Mouse (Mus musculus) hindbrain, postnatal 0 days (tissue): ENCODE measurements around the gene Gm21994. TPM values are rescaled to one million over a fixed set of nuclear protein-coding genes. Genes with fewer than 3 reads are reported as not detected.
A peak's percentile ranks its signal among the peaks of the same experiment; 100 is the strongest.
"Not testable (repeated sequence)": the region's sequence is repeated elsewhere in the genome, so short reads cannot be mapped to it uniquely, and the experiment has no call there.

Experiments used
- ATAC-seq: fragments of 200-750 bp; cut with Nextera tagmentation; 2 replicates; pipeline ENCODE4 v1.8.0; 2017; ENCODE audit warnings: mild to moderate bottlenecking, moderate TSS enrichment, moderate library complexity
- DNase-seq: peaks from one replicate; pipeline ENCODE4 v3.0.0-alpha.2; 2015; ENCODE audit warnings: low spot score
- H3K27ac ChIP-seq: fragments of 300-500 bp; sonication (generic); 2 replicates; pipeline ENCODE4 v1.5.1; 2014; ENCODE audit warnings: mild to moderate bottlenecking
- H3K27me3 ChIP-seq: fragments of 300-500 bp; sonication (generic); 2 replicates; pipeline ENCODE4 v1.6.1; 2014; ENCODE audit warnings: low read length, mixed read lengths; ENCODE audit not compliant: insufficient read depth
- H3K36me3 ChIP-seq: fragments of 300-500 bp; sonication (generic); 2 replicates; pipeline ENCODE4 v1.6.1; 2014; ENCODE audit warnings: low read length, mixed read lengths; ENCODE audit not compliant: insufficient read depth
- H3K4me1 ChIP-seq: fragments of 300-500 bp; sonication (generic); 2 replicates; pipeline ENCODE4 v1.6.1; 2014; ENCODE audit warnings: antibody characterized with exemption, low read length, mixed read lengths; ENCODE audit not compliant: insufficient read depth
- H3K4me2 ChIP-seq: fragments of 300-500 bp; sonication (generic); 2 replicates; pipeline ENCODE4 v1.6.1; 2014; ENCODE audit warnings: low read depth, mild to moderate bottlenecking, low read length, moderate library complexity, mixed read lengths
- H3K4me3 ChIP-seq: fragments of 300-500 bp; sonication (generic); 2 replicates; pipeline ENCODE4 v1.5.1; 2014; ENCODE audit warnings: low read length
- H3K9ac ChIP-seq: fragments of 300-500 bp; sonication (generic); replicated peaks from 2 replicates; pipeline ENCODE4 v1.6.1; 2014; ENCODE audit warnings: mild to moderate bottlenecking, low read length, moderate library complexity, mixed read lengths
- H3K9me3 ChIP-seq: fragments of 300-500 bp; sonication (generic); 2 replicates; pipeline ENCODE4 v1.6.1; 2016; ENCODE audit warnings: low read length, mixed read lengths
- CTCF ChIP-seq: IDR thresholded peaks from 2 replicates; pipeline ENCODE4 v1.5.1; 2016; ENCODE audit warnings: antibody characterized with exemption, control low read depth, low read depth
- WGBS: fragments of 180-500 bp; shearing (Covaris S2); extraction: QIAGEN DNeasy Blood & Tissue Kit; methylation state at CpG from one replicate; pipeline ENCODE4 v1.1.7; 2014; 5-methylcytosine and 5-hydroxymethylcytosine counted together
- polyA plus RNA-seq: library from polyadenylated mRNA; unstranded; fragments of >200 nt; fragmentation: Nextera tagmentation; extraction: Ambion mirVana; gene quantifications from 2 replicates; pipeline ENCODE4 v1.2.1, GENCODE M21; 2015
- total RNA-seq: library from RNA; depleted of rRNA; stranded (reverse); fragments of >200 nt; gene quantifications from 2 replicates; pipeline ENCODE4 v1.2.3, GENCODE M21; 2014; rRNA removed

Gene Gm21994
- 0.18 TPM in 1 of 2 replicates, not detected in the other for total RNA-seq
- polyA plus RNA-seq: 2.2 and 2.8 TPM in 2 replicates

GRCm38 (mm10) chr2:150255491-150255890 lies at the start of gene Gm21994:
Gene Gm21994 (minus strand): TSS chr2:150255591.
- not testable (repeated sequence) for H3K9ac ChIP-seq, H3K4me1 ChIP-seq, H3K4me2 ChIP-seq, H3K36me3 ChIP-seq, DNase-seq, H3K27ac ChIP-seq, H3K9me3 ChIP-seq, H3K27me3 ChIP-seq, ATAC-seq, H3K4me3 ChIP-seq
- WGBS: 69% methylated on average over 2 of the region's 2 CpGs

- H3K36me3 ChIP-seq: no peaks in the 10 kb centered on the region
- no peak overlapping the region for H3K9ac ChIP-seq
- no peaks in the 10 kb centered on the region for H3K27me3 ChIP-seq
- WGBS: 46% methylated on average over 1 of the region's 1 CpGs
- no peak overlapping the region for H3K4me2 ChIP-seq
- H3K27ac ChIP-seq: no peak overlapping the region
- ATAC-seq (no peak), DNase-seq (no peak)
- H3K4me3 ChIP-seq: no peak overlapping the region
- H3K9me3 ChIP-seq: 0 out of 2 replicates have a peak, but pooled peaks cover 2% of the 10 kb centered on the region
- H3K4me1 ChIP-seq: no peaks in the 10 kb centered on the region
- TF ChIP-seq CTCF: no peak
Measured at GRCm38 (mm10) chr2:150299096-150299495, 43.7 kb upstream of the Gm21994 start.

GRCm38 (mm10) chr2:150293669-150294068 lies 38.3 kb upstream of the Gm21994 start:
- Histone ChIP-seq H3K4me3 (no peak overlapping the region), H3K9ac (no peak overlapping the region), H3K36me3 (no peaks in the 10 kb centered on the region), H3K9me3 (peaks cover 2% of the 10 kb centered on the region; the same call in 1 of the 2 replicates), H3K27ac (no peak overlapping the region), H3K4me1 (no peaks in the 10 kb centered on the region), H3K27me3 (no peaks in the 10 kb centered on the region), H3K4me2 (no peak overlapping the region)
- no peak for TF ChIP-seq CTCF
- no peak for ATAC-seq
- 90% methylated on average over 6 of the region's 6 CpGs for WGBS
- DNase-seq: no peak

- 83% methylated on average over 4 of the region's 4 CpGs for WGBS
- H3K27me3 ChIP-seq, H3K9ac ChIP-seq, H3K4me2 ChIP-seq, ATAC-seq, H3K27ac ChIP-seq, H3K9me3 ChIP-seq, DNase-seq, H3K4me3 ChIP-seq, H3K36me3 ChIP-seq, H3K4me1 ChIP-seq: not testable (repeated sequence)
Measured at GRCm38 (mm10) chr2:150257291-150257690, 1.9 kb upstream of the Gm21994 start, which contains the start of gene Gm14124. Gene Gm14124 (plus strand): TSS chr2:150257517.

- WGBS: 56% methylated on average over 2 of the region's 2 CpGs
- not testable (repeated sequence) for H3K9me3 ChIP-seq, H3K4me2 ChIP-seq, H3K4me3 ChIP-seq, H3K27ac ChIP-seq, DNase-seq, H3K9ac ChIP-seq, H3K36me3 ChIP-seq, H3K4me1 ChIP-seq, H3K27me3 ChIP-seq, ATAC-seq
Measured at GRCm38 (mm10) chr2:150256861-150257260, 1.5 kb upstream of the Gm21994 start.

GRCm38 (mm10) chr2:150243211-150243610 lies 12.2 kb downstream of the Gm21994 start:
- 92% methylated on average over 2 of the region's 2 CpGs for WGBS
- H3K4me1 ChIP-seq: no peaks in the 10 kb centered on the region
- H3K9me3 ChIP-seq: peaks cover 18% of the 10 kb centered on the region
- no peaks in the 10 kb centered on the region for H3K36me3 ChIP-seq
- no peak overlapping the region for H3K9ac ChIP-seq
- H3K4me2 ChIP-seq: no peak overlapping the region
- TF ChIP-seq CTCF: no peak
- no peak overlapping the region for H3K4me3 ChIP-seq
- DNase-seq (no peak), ATAC-seq (no peak)
- H3K27me3 ChIP-seq: no peaks in the 10 kb centered on the region
- H3K27ac ChIP-seq: no peak overlapping the region

GRCm38 (mm10) chr2:150223263-150223662 lies 32.1 kb downstream of the Gm21994 start:
- H3K9me3 ChIP-seq, H3K27me3 ChIP-seq, DNase-seq: not testable (repeated sequence)

GRCm38 (mm10) chr2:150218363-150218725 lies 37.0 kb downstream of the Gm21994 start:
- peak overlapping the region; percentile 50 for H3K4me2 ChIP-seq
- peak overlapping the region; percentile 36 for H3K4me3 ChIP-seq
- H3K9ac ChIP-seq, H3K27ac ChIP-seq, H3K27me3 ChIP-seq, H3K36me3 ChIP-seq, H3K4me1 ChIP-seq, H3K9me3 ChIP-seq, ATAC-seq: not testable (repeated sequence)
- peak; percentile 1 for DNase-seq
- 9% methylated on average over 3 of the region's 4 CpGs for WGBS

More at GRCm38 (mm10) chr2:150223263-150223662, 32.1 kb downstream of the Gm21994 start:
- not testable (repeated sequence) for ATAC-seq, H3K9ac ChIP-seq, H3K27ac ChIP-seq, H3K4me1 ChIP-seq, H3K36me3 ChIP-seq, H3K4me3 ChIP-seq, H3K4me2 ChIP-seq

GRCm38 (mm10) chr2:150217600-150218362 lies 37.6 kb downstream of the Gm21994 start, which contains the start of gene Zfp937:
Gene Zfp937 (plus strand): TSS chr2:150218073.
- H3K9ac ChIP-seq, H3K27me3 ChIP-seq, H3K9me3 ChIP-seq, H3K27ac ChIP-seq, H3K4me1 ChIP-seq, H3K36me3 ChIP-seq: not testable (repeated sequence)
- H3K4me2 ChIP-seq: peak within 1 kb of the TSS; percentile 50
- WGBS: 1% methylated on average over 15 of the region's 15 CpGs
- ATAC-seq: peak; percentile 100
- peak; percentile 51 for DNase-seq
- H3K4me3 ChIP-seq: peak within 1 kb of the TSS; percentile 36
